Mouse (Mus musculus): ENCODE data around the gene Fhod1. TPM values are rescaled to one million over a fixed set of nuclear protein-coding genes. Genes with fewer than 3 reads are reported as not detected.

Fhod1 gene
- polyA plus RNA-seq, 1 experiment from 2014 or later = 1.2 TPM

GRCm38 (mm10) chr8:105289805-105290460, 57.8 kb downstream of the Fhod1 start, which contains the start of gene 4931428F04Rik:
4931428F04Rik (minus strand) TSS chr8:105289864.
- peak; percentile 16 for ATAC-seq
- Histone ChIP-seq H3K4me3 (peak within 1 kb of the TSS; percentile 53), H3K9ac (peak within 1 kb of the TSS; percentile 25; the same call in 1 of the 2 replicates), H3K4me1 (peaks cover 33% of the 10 kb centered on the region), H3K4me2 (peak within 1 kb of the TSS; percentile 85), H3K36me3 (no peaks in the 10 kb centered on the region), H3K27ac (peak within 1 kb of the TSS; percentile 59), H3K27me3 (replicated peaks) (peaks cover 34% of the 10 kb centered on the region), H3K9me3 (replicated peaks) (no peaks in the 10 kb centered on the region)
- 4% methylated on average over 43 of the region's 43 CpGs for WGBS (ENCODE audit: insufficient replicate concordance)

- Histone ChIP-seq H3K9ac (peak overlapping the region; percentile 25; the same call in 1 of the 2 replicates), H3K27ac (peak overlapping the region; percentile 59)
Observed at GRCm38 (mm10) chr8:105288958-105289732, 58.6 kb downstream of the Fhod1 start.

GRCm38 (mm10) chr8:105288231-105288630, 59.5 kb downstream of the Fhod1 start:
- no peak overlapping the region for H3K9ac ChIP-seq
- H3K36me3 ChIP-seq = no peaks in the 10 kb centered on the region
- no peaks in the 10 kb centered on the region for H3K9me3 ChIP-seq (replicated peaks)
- H3K4me3 ChIP-seq = no peak overlapping the region
- H3K4me2 ChIP-seq = no peak overlapping the region
- peaks cover 46% of the 10 kb centered on the region for H3K27me3 ChIP-seq (replicated peaks)
- no peak overlapping the region for H3K27ac ChIP-seq
- WGBS (ENCODE audit: insufficient replicate concordance) = 85% methylated on average over 5 of the region's 5 CpGs
- ATAC-seq = no peak
- H3K4me1 ChIP-seq = peaks cover 37% of the 10 kb centered on the region

More at GRCm38 (mm10) chr8:105288958-105289732, 58.6 kb downstream of the Fhod1 start:
- ATAC-seq = peak; percentile 85
- H3K4me3 ChIP-seq = peak overlapping the region; percentile 53
- peaks cover 33% of the 10 kb centered on the region for H3K4me1 ChIP-seq
- WGBS (ENCODE audit: insufficient replicate concordance) = 1% methylated on average over 53 of the region's 53 CpGs
- peak overlapping the region; percentile 85 for H3K4me2 ChIP-seq
- no peaks in the 10 kb centered on the region for H3K9me3 ChIP-seq (replicated peaks)
- no peaks in the 10 kb centered on the region for H3K36me3 ChIP-seq
- H3K27me3 ChIP-seq (replicated peaks) = peaks cover 40% of the 10 kb centered on the region

- no peaks in the 10 kb centered on the region for H3K36me3 ChIP-seq
- H3K4me2 ChIP-seq = no peak overlapping the region
- peaks cover 59% of the 10 kb centered on the region for H3K27me3 ChIP-seq (replicated peaks)
- ATAC-seq = no peak
- H3K4me1 ChIP-seq = peaks cover 48% of the 10 kb centered on the region
- no peak overlapping the region for H3K4me3 ChIP-seq
- H3K9me3 ChIP-seq (replicated peaks) = no peaks in the 10 kb centered on the region
- WGBS (ENCODE audit: insufficient replicate concordance) = 69% methylated on average over 4 of the region's 4 CpGs
- no peak overlapping the region for H3K9ac ChIP-seq
- no peak overlapping the region for H3K27ac ChIP-seq
Observed at GRCm38 (mm10) chr8:105286907-105287306, 60.8 kb downstream of the Fhod1 start.

GRCm38 (mm10) chr8:105285514-105285913, 62.2 kb downstream of the Fhod1 start:
- H3K4me3 ChIP-seq = no peak overlapping the region
- H3K36me3 ChIP-seq = no peaks in the 10 kb centered on the region
- no peak overlapping the region for H3K4me2 ChIP-seq
- ATAC-seq = no peak
- no peak overlapping the region for H3K9ac ChIP-seq
- H3K4me1 ChIP-seq = peaks cover 40% of the 10 kb centered on the region
- H3K9me3 ChIP-seq (replicated peaks) = no peaks in the 10 kb centered on the region
- peaks cover 70% of the 10 kb centered on the region for H3K27me3 ChIP-seq (replicated peaks)
- 46% methylated on average over 12 of the region's 12 CpGs for WGBS (ENCODE audit: insufficient replicate concordance)
- no peak overlapping the region for H3K27ac ChIP-seq

- H3K27me3 ChIP-seq (replicated peaks) = peaks cover 86% of the 10 kb centered on the region
- WGBS (ENCODE audit: insufficient replicate concordance) = 22% methylated on average over 23 of the region's 23 CpGs
- H3K4me2 ChIP-seq = peak overlapping the region; percentile 47
Observed at GRCm38 (mm10) chr8:105283074-105283473, 64.7 kb downstream of the Fhod1 start.

GRCm38 (mm10) chr8:105282239-105282638, 65.5 kb downstream of the Fhod1 start:
- ATAC-seq = no peak

More at GRCm38 (mm10) chr8:105283074-105283473, 64.7 kb downstream of the Fhod1 start:
- Histone ChIP-seq H3K9ac (no peak overlapping the region), H3K4me1 (peaks cover 26% of the 10 kb centered on the region), H3K36me3 (no peaks in the 10 kb centered on the region), H3K27ac (no peak overlapping the region), H3K4me3 (peak overlapping the region; percentile 6; the same call in 1 of the 2 replicates), H3K9me3 (replicated peaks) (no peaks in the 10 kb centered on the region)
- peak; percentile 76 for ATAC-seq

GRCm38 (mm10) chr8:105281821-105282220, 65.9 kb downstream of the Fhod1 start:
- 81% methylated on average over 12 of the region's 12 CpGs for WGBS (ENCODE audit: insufficient replicate concordance)
- H3K9ac ChIP-seq = no peak overlapping the region
- no peak overlapping the region for H3K4me3 ChIP-seq
- no peaks in the 10 kb centered on the region for H3K9me3 ChIP-seq (replicated peaks)
- H3K4me2 ChIP-seq = no peak overlapping the region
- H3K27ac ChIP-seq = no peak overlapping the region
- peaks cover 95% of the 10 kb centered on the region for H3K27me3 ChIP-seq (replicated peaks)
- H3K4me1 ChIP-seq = peaks cover 26% of the 10 kb centered on the region
- H3K36me3 ChIP-seq = no peaks in the 10 kb centered on the region
- no peak for ATAC-seq

More at GRCm38 (mm10) chr8:105282239-105282638, 65.5 kb downstream of the Fhod1 start:
- Histone ChIP-seq H3K9me3 (replicated peaks) (no peaks in the 10 kb centered on the region), H3K4me2 (no peak overlapping the region), H3K36me3 (no peaks in the 10 kb centered on the region), H3K4me1 (peaks cover 26% of the 10 kb centered on the region), H3K27me3 (replicated peaks) (peaks cover 94% of the 10 kb centered on the region), H3K4me3 (no peak overlapping the region), H3K27ac (no peak overlapping the region), H3K9ac (no peak overlapping the region)
- WGBS (ENCODE audit: insufficient replicate concordance) = 40% methylated on average over 4 of the region's 4 CpGs

- Histone ChIP-seq H3K4me3 (no peak overlapping the region), H3K36me3 (no peaks in the 10 kb centered on the region), H3K4me2 (no peak overlapping the region), H3K9me3 (replicated peaks) (no peaks in the 10 kb centered on the region), H3K4me1 (peaks cover 39% of the 10 kb centered on the region), H3K27ac (no peak overlapping the region), H3K9ac (no peak overlapping the region), H3K27me3 (replicated peaks) (peaks cover 95% of the 10 kb centered on the region)
- WGBS (ENCODE audit: insufficient replicate concordance) = 49% methylated on average over 3 of the region's 3 CpGs
- ATAC-seq = no peak
Observed at GRCm38 (mm10) chr8:105280567-105280966, 67.2 kb downstream of the Fhod1 start.

MicroRNA genes within 50 kb of the gene (microRNA counts, 519-probe panel; counts per million panel counts)
- 582 counts per million, percentile 70 among the panel's probes with 10 or more counts for microRNA mmu-miR-328

Small RNAs within 50 kb of the gene (microRNA-seq; reads per million reads assigned to microRNA genes)
- gene Gm27320 (not detected), gene Mir328 (421 reads per million, percentile 65 among the genes with 10 or more reads in this experiment)

Other genes with a start within 250 kb of the Fhod1 start
- gene Ces4a, start 216.2 kb downstream of the Fhod1 start, polyA plus RNA-seq (2016; fragmentation: Nextera tagmentation; extraction: Ambion mirVana) = not detected in 2 replicates
- gene Cbfb, start 177.3 kb downstream of the Fhod1 start, polyA plus RNA-seq (2016; fragmentation: Nextera tagmentation; extraction: Ambion mirVana) = 19.1 and 19.6 TPM in 2 replicates
- 16.7 and 18.8 TPM in 2 replicates for gene D230025D16Rik, start 122.8 kb downstream of the Fhod1 start, polyA plus RNA-seq (2016; fragmentation: Nextera tagmentation; extraction: Ambion mirVana)
- gene B3gnt9, start 92.8 kb downstream of the Fhod1 start, polyA plus RNA-seq (2016; fragmentation: Nextera tagmentation; extraction: Ambion mirVana) = 3.5 and 3.6 TPM in 2 replicates
- gene Tradd, start 83.3 kb downstream of the Fhod1 start, polyA plus RNA-seq (2016; fragmentation: Nextera tagmentation; extraction: Ambion mirVana) = 17.7 and 18.3 TPM in 2 replicates
- gene Fbxl8, start 83.3 kb downstream of the Fhod1 start, polyA plus RNA-seq (2016; fragmentation: Nextera tagmentation; extraction: Ambion mirVana) = 1.2 and 1.5 TPM in 2 replicates
- gene Hsf4, start 78.2 kb downstream of the Fhod1 start, polyA plus RNA-seq (2016; fragmentation: Nextera tagmentation; extraction: Ambion mirVana) = not detected in 2 replicates
- gene Nol3, start 71.8 kb downstream of the Fhod1 start, polyA plus RNA-seq (2016; fragmentation: Nextera tagmentation; extraction: Ambion mirVana) = 0.12 and 0.18 TPM in 2 replicates
- 1.6 TPM in 2 replicates for gene 4931428F04Rik, start 58.1 kb downstream of the Fhod1 start, polyA plus RNA-seq (2016; fragmentation: Nextera tagmentation; extraction: Ambion mirVana)
- 11.9 and 13.8 TPM in 2 replicates for gene Exoc3l, start 51.9 kb downstream of the Fhod1 start, polyA plus RNA-seq (2016; fragmentation: Nextera tagmentation; extraction: Ambion mirVana)
- gene E2f4, start 50.3 kb downstream of the Fhod1 start, polyA plus RNA-seq (2016; fragmentation: Nextera tagmentation; extraction: Ambion mirVana) = 239 TPM in 2 replicates
- gene Elmo3, start 42.4 kb downstream of the Fhod1 start, polyA plus RNA-seq (2016; fragmentation: Nextera tagmentation; extraction: Ambion mirVana) = 2.7 and 3.0 TPM in 2 replicates
- gene Lrrc29, start 21.7 kb downstream of the Fhod1 start, polyA plus RNA-seq (2016; fragmentation: Nextera tagmentation; extraction: Ambion mirVana) = 9.9 and 10.0 TPM in 2 replicates
- gene Tmem208, start 21.6 kb downstream of the Fhod1 start, polyA plus RNA-seq (2016; fragmentation: Nextera tagmentation; extraction: Ambion mirVana) = 106 and 109 TPM in 2 replicates
- gene Slc9a5, start 890 bp upstream of the Fhod1 start, polyA plus RNA-seq (2016; fragmentation: Nextera tagmentation; extraction: Ambion mirVana) = 0.42 and 0.48 TPM in 2 replicates
- gene Plekhg4, start 25.3 kb upstream of the Fhod1 start, polyA plus RNA-seq (2016; fragmentation: Nextera tagmentation; extraction: Ambion mirVana) = not detected in 2 replicates
- not detected in 2 replicates for gene Kctd19, start 65.5 kb upstream of the Fhod1 start, polyA plus RNA-seq (2016; fragmentation: Nextera tagmentation; extraction: Ambion mirVana)
- 0.07 and 0.18 TPM in 2 replicates for gene Lrrc36, start 65.6 kb upstream of the Fhod1 start, polyA plus RNA-seq (2016; fragmentation: Nextera tagmentation; extraction: Ambion mirVana)
- gene Tppp3, start 123.6 kb upstream of the Fhod1 start, polyA plus RNA-seq (2016; fragmentation: Nextera tagmentation; extraction: Ambion mirVana) = 1.2 and 1.4 TPM in 2 replicates
- 4.0 and 4.6 TPM in 2 replicates for gene Zdhhc1, start 148.9 kb upstream of the Fhod1 start, polyA plus RNA-seq (2016; fragmentation: Nextera tagmentation; extraction: Ambion mirVana)
- 6.0 and 6.7 TPM in 2 replicates for gene Hsd11b2, start 170.8 kb upstream of the Fhod1 start, polyA plus RNA-seq (2016; fragmentation: Nextera tagmentation; extraction: Ambion mirVana)
- gene Atp6v0d1, start 218.1 kb upstream of the Fhod1 start, polyA plus RNA-seq (2016; fragmentation: Nextera tagmentation; extraction: Ambion mirVana) = 47.2 and 51.0 TPM in 2 replicates

All from liver, embryonic 12.5 days (tissue).